Mouse (Mus musculus) embryonic fibroblast, embryonic 13.5 days (primary cell): ENCODE data around the gene Bpgm.

Source experiments
- CTCF ChIP-seq: IDR thresholded peaks from 2 replicates; pipeline ENCODE4 v1.5.1; 2011; ENCODE audit warnings: mild to moderate bottlenecking, control low read depth, low read length, moderate library complexity, borderline replicate concordance; ENCODE audit not compliant: insufficient read depth
- POLR2A ChIP-seq: IDR thresholded peaks from 2 replicates; pipeline ENCODE4 v1.6.1; 2011; ENCODE audit warnings: low read depth, mild to moderate bottlenecking, control low read depth, low read length, moderate library complexity

DNA sequence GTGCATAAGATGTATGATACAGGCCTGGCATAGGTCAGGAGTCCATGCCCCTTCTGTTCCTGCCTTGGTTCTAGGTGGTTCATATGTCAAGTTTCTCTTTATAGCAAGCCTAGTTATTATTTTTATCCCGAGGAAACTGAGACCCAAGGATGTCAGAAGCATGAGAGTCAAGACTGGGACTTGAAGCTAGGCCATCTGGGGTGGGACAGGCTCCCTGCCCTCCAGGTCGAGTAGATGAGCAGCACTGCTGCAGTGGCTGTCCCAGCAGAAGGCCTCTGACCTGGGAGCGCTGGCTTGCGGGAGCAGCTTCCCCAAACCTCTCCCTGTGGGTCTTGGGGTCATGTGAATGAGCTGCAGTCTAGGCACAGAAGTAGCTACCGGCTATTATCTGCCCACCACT, 47.5 kb downstream of the Bpgm start:
- no peak for TF ChIP-seq CTCF
- no peak for TF ChIP-seq POLR2A
